Mouse (Mus musculus) gastrocnemius, postnatal 4 days (tissue): ENCODE measurements around the gene 4930524J08Rik. TPM values are rescaled to one million over a fixed set of nuclear protein-coding genes. Genes with fewer than 3 reads are reported as not detected.

Source experiments
- DNase-seq, 2 experiments: peaks; one replicate each; pipeline ENCODE4 v3.0.0; 2021 to 2022; ENCODE audit warnings: low spot score in 2 of 2, mixed read lengths in 2 of 2
- long read RNA-seq, 2 experiments: library from polyadenylated mRNA; stranded (forward); transcript quantifications; one replicate each; pipeline ENCODE4 v2.0.0; 2021
- total RNA-seq, 2 experiments: library from RNA; stranded (reverse); gene quantifications; 2 replicates each; pipeline ENCODE4 v1.2.3; 2021

The 4930524J08Rik gene
- 1 to 10 TPM; 2.6 to 2.8 TPM for total RNA-seq
- long read RNA-seq, experiment 1, partial matches to known transcripts = 0 of 1 reads
- long read RNA-seq, experiment 1, other reads (novel, unspliced or antisense) = 0 of 1 reads
- long read RNA-seq, experiment 2, partial matches to known transcripts = 0 of 1 reads
- long read RNA-seq, experiment 2, other reads (novel, unspliced or antisense) = 0 of 1 reads

DNA sequence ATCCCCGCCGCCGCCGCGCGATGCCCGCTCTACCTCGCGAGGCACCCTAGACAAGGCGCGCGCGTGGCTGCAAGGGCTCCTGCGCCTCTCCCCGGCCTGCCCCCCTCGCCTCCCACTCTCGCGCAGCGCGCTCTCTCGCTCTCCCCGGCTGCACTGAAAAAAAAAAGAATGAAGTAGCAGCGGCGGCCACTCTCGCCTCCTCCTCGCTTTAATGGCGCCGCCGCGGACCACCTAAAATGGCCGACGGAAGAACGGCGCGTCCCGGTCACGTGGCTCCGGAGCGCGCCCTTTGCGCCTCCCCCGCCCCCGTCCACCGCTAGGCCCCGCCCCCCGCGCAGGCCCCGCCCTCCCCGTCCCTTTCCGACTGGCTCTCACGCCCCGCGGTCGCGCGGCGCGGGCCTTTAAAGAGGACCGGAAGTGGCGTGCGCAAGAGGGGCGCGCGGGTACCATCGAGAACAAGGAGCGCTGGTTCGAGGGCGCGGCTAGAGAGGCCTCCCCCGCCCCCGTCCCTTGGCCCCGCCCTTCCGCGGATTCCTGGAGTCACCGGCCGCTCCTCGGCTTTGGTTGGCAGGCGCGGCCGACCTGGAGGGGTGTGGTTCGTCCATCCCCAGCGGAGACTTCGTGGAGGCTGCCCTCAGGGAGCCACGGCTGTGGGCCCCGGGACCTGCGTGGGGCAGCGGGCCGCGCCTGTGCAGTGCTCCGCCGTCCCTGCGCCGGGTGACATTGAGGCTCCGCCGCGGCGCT, at the start of gene 4930524J08Rik, which contains the start of gene Hnrnpd:
Gene 4930524J08Rik (plus strand): TSS at position 363 of the 744 bp plus-strand sequence.
Gene Hnrnpd (minus strand): TSS at position 240 of the 744 bp plus-strand sequence.
- peak; percentile 89 to 92 for DNase-seq

DNA sequence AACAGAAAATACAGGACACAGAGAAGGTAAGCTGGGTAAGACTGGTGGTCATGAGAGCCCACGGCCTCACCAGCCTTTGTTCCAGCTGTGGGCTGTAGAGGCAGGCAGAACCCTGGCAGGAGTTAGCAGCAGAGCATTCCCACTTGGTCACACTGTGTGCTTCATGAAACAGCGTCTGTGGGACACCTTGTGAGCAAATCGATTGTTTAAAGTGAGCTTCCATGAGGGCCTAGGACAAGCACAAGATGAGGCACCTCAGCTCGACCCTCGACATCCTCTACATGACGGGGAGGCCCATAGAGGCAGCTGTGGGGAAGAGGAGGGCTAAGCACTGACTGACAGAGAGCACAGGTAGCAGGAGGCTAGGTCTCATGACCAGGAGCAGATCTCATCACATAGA, 47.0 kb upstream of the 4930524J08Rik start:
- no peak for DNase-seq

DNA sequence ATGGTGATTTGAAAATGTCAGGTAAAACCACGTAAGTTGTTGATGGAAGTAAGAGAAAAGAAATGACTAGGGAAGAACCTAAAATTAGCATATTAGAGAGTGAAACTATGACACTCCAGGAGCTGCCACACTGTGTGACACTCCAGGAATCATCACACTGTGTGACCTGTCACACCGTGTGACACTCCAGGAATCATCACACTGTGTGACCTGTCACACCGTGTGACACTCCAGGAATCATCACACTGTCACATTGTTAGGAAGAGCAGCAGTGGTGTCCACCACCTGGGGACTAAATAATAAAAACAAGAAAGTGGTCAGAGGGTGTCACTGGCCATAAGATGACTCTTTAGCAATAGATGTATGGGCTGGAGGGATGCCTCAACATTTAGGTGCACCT, 39.4 kb upstream of the 4930524J08Rik start:
- no peak for DNase-seq

DNA sequence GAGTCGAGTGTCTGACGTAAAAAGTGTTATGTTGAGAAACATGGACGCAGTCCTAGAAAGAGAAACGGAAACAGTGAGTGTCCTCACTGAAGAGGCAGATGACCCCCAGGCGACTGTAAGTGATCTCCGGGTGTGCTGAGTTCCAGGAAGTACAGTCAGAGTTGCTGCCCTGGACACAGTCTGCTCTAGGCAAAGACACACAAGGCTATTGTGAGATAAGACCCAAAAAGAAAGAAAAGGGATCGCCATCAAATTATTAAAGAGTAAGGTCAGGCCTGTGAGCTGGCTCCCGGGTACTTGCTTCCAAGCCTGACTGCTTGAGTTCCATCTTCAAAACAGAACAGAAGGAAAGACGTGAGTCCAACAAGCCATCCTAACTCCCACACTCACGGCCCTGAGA, 37.6 kb upstream of the 4930524J08Rik start:
- DNase-seq = no peak

DNA sequence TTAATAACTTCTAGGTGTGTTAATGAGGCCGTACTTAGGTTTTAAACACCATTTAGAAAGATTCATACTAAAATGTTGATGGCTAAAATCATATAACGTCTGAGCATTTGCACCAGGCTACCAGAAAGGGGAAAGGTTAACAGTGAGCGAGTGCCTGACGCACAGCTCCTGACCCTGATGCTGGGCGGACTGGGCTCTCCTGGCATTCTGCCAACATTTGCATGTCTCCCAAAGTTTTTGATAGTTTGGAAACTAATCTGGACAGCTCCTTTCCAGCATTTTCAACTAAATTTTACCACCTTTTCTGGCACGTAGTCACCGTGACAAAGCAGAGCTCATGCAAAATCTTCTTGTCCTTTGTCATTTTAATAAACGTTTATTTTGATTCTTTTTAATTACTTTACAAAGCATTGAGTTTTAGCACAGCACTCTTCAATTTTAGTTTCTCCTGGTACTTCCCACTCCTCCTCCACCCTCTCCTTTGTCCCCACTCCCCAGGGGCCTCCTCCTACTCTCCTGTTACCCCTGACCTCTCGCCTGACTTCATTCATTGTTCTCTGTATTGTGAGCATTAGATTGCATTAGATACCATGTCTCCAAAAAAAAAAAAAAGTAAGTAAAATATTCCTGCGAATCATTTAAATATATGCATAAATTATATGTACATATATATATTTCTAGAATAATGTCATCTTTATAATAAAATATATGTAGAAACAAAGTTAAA, 36.9 kb upstream of the 4930524J08Rik start:
- DNase-seq = no peak

DNA sequence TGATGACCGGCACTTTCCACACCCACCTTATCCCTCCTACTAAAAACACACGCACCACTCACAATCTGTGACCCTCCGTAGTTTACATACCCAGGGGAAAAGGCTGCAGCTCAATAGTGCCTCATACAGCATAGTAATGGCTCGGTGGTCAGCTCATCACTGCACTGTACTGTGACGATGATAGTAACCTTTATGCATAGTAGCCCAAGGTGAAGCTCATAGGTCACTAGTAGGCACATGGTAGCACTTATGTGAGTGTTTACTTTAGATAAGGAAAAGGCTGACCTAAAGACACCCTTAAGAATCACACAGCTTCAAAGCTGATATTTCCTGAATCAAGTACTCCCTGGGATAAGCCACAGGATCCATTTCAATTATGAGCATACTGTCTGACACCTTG, 26.3 kb upstream of the 4930524J08Rik start:
- DNase-seq = no peak

DNA sequence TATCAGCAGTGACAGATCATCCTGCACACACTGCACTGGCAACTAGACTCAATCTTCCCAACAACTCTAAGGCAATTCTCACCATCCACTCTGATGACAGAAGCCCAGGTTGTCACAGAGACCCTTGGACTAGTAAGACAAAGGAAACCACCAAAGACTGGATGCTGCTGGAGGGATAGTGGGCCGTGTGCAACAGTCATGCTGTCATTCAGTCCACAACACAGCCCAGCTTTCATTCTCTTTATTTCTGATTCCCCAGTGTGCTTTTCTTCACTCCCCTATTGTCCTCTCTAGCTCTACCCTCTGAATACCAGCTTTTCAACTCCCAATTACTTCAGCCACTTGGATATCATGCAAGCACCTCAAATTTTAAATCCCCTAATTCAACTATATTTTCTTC, 25.0 kb upstream of the 4930524J08Rik start:
- DNase-seq = no peak

DNA sequence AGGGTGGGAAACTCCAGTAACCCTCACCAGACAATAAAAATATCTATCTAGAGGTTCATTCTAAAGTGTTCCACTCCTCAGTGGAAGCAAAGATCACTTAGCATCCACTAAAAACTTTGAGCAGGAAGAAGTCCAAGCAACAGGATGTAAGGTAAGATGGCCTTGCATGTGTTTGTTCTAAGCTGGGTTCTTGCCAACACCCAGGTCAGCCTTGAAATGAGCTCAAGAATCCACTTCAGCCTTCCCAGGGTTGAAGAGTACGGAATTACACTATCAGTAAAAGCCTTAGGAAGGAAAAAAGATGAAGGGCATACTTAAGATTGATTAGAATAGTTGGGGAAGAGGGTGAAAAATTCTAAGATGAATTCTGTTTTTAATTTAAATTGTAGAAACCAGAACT, 20.2 kb upstream of the 4930524J08Rik start:
- DNase-seq = no peak

DNA sequence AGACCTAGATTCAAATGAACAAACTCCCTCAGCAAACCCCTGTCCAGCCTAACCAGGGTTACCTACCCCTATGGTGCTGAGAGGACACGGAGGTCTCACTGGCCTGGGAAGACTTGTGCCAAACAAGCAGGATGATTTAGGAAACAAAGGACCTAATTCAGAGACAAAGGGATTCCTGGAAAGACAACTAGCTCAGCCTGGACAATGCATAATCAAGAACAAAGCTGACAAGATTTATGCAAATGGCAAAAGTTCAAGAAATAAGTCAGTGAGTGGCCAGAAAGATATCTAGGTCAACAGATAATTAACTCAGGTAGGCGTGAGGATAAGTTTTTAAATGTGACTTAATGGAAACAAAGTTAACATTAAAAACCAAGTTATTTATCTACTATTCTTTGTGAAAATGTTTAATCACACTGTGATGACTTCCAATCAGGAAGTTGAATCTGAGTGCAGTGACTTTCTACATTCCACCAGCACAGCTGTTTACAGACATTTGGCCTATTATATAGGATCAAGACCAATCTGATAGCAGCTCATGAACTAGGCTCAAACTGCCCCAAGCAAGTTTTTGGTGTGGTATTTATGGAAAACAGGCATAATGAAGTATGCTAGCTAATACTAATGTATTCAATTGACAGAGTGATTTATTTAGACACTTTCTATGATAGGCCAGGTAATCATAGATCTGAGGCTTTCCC, 19.5 kb upstream of the 4930524J08Rik start:
- DNase-seq = no peak

DNA sequence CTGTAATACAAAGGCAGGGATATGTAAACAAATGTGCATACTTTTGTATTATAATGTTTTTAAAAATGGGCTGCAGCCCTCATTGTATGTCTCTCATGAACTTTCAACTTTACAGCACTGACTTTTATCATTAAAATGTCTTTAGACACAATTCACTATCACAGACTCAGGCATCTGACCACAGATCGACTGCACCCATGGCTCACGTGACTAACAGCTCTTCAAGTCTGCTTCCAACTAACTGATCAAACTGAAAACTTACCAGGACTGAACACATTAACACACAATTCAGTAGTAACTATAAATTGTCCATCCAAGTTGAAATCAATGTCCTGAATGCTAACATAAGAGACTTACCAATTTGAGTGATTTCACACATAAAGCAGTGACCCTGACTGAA, 18.9 kb upstream of the 4930524J08Rik start:
- DNase-seq = no peak

DNA sequence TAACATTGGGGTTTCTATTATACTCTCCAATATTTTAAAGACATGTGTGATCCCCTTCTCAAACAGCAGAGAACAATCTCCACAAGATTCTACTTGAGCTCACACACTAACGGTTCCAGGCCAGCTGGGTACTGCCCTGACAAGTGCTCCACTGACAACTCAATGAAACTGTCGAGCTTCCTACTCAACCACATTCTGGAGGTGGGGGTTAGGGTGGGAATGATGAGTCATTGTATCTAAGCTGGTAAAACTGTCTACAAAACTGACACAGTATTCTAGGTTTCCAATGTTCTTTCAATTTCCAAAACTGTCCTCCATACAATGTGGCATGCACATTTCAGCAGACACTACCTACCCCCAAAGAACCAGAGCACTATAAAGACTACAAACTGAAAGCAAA, 4.9 kb upstream of the 4930524J08Rik start:
- DNase-seq = no peak

DNA sequence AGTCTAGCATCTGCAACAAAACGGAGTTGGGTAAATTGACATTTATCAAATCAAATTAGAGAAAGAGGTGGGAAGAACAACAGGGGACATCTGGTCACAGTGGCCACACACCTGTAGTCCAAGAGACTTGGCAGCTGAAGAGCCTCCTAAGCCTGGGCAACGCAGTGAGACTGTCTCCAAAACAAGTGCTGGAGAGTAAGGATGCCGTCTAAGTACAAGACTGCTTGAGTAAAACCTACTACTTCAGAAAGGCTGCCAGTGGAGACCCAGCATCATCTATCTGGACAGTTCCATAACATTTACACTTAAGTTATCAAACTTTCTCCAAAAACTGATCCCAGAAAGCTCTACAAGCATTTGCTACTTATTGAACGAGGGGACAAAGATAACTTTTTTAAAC, 3.8 kb upstream of the 4930524J08Rik start:
- no peak for DNase-seq

DNA sequence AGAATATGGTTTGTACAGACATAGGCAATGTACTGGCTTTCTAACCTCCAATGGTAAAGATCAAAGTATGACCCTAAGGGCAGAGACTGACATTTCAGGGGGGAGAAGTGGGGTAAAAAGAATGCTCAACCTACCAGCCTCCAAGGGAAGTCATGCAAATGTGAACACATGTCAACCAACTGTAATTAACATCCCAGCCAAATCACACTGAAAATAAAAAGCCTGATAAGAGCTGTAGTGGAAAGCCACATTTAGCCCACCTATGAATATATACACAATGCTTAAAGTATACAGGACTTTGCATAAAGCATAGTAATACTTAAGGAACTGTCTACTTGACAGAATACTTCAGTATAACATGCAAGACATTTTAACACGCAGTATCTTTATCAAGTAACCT, 3.1 kb upstream of the 4930524J08Rik start:
- no peak for DNase-seq

DNA sequence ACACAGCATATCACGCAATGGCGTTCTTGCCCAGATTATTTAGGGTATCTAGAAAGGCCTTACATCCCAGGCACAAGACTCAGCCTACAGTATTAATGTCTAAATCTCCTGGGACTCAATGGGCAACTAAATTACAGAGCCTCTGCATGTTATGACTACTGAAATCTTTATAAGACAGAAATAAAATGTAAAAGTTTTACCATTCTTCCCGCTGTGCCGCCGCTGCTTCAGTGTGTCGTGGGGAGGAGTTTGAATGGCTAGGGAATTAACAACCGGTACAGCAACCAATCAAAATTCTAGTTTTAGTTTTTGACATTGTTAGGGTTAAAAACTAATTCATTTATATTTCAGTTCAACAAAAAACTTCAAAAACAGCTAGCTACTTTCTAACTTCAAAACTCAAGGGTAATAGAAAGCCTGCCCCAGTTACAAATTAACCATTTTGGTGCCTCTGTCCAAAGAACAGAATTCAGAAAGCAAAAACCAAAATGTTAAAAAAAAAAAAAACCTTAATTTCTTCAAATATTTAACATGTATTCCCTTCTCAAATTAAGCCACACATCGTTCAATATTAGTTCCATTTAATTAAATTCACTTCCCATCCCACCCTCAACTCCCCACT, 2.4 kb upstream of the 4930524J08Rik start:
- DNase-seq = no peak

DNA sequence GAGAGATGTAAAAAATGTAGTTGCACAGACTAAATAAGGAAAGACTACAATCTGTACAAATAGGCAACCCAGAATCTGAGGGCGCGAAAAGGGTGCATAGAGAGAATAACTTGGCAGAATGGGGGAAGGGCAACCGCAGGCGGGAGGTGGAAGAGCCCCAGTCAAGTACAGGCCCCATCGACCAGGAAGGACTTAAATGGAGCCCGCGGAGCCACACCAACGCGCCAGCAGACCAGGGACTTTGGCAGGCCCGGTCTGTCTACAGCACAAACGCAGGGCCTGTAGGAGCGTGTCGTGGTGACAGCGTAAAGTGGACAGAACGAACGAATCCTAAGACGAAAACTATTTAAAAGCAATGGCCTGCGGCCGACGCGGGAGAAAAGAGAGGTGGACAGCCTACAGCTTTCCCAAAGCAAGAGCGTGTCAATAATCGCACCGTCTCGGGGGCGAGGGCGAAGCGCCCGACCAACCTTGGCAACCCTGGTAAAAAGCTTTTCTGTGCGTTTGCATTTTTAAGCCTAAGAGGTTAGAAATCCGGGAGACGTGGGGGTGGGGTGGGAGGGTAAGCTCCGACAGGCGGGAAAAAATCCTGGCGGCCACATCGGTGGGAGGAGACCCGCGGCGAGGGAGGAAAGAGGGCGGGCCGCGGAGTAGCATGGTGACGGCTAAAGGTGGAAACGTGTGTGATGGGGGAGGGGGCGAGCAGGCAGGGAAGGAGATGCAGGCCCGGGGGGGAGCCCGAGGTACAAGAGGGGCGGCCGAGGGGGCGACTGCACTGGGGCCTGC, 1.2 kb upstream of the 4930524J08Rik start:
- DNase-seq = peak; percentile 66 to 85

DNA sequence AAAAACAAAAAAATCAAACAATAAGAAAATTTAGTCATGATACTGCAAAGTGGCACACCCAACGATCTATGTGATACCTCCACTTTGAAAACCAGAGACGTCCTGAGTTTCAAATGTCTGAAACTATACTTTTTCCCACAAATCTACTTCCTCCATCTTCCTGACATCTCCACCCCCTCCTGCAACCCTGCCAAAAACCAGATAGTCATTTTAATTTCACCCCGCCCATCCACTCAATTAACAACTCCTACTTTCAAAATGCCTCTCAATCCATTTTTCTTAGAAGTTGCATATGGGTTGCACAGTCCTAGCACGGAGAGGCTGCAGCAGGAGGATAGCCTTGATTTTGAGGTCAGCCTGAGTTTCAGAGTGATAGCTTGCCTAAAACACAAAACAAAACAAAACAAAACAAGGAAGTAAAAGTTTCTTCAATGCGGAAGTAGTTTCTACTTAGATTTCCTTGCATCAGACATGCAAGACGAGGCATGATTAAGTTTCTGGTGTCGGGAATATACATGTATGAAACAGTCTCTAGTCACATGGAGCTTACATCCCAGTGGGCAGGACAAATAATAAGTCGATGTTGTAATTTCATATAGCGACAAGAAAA, 4.7 kb downstream of the 4930524J08Rik start:
- DNase-seq = no peak

DNA sequence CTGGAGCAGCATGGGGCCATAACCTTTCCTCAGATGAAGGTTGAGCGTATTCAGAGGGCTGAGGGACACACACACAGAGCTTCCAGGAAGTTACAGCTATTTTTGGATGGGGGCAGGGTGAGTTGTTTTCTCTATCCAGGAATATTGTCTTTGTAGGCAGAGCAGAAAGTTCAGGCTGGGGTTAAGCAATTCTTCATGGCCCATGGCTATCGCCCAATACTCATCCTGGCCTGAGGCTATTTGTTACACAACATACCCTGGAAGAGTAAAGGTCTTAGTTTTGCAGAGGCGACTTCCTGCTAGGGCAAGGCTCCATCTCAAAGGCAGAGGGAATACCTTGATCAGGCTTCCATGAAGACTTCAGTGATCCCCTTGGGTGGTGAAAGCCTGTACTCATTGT, 15.3 kb downstream of the 4930524J08Rik start:
- DNase-seq = no peak

DNA sequence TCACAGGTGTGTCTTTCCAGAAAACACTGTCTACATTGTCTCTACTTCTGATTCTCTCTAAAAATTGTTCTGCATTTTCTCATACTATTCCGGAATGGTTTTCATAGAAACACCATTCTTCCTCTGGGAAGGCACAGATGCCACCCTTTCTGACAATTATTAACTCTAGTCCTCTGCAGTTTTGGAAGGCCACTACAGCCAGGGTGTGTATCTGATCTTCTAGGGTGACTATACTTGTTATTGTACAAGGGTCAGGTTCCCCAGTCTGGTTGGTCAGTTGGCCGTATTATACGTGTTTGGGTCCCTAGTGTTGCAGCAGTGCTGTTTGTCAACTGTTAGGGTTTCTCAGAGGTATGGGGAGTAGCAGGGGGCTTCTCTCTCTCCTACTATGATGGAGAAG, 15.8 kb downstream of the 4930524J08Rik start:
- no peak for DNase-seq

DNA sequence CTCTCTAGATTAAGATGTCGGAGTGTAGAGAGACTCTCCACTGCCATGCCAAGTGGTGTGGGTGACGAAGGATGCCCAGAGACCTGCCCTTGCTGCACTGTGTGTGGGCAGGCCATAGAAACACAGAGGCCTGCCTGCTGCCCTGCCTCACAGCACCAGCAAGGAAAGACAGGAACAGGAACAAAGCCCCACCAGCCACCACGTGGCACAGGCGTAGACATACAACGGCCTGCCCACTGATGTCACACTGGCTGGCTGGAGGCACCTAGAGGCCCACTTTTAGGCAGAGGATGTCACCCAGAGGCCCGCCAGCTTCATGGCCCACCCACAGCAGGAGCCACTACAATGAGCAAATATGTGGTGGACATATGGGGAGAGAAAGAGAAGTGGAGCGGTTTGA, 21.2 kb downstream of the 4930524J08Rik start:
- DNase-seq = no peak

DNA sequence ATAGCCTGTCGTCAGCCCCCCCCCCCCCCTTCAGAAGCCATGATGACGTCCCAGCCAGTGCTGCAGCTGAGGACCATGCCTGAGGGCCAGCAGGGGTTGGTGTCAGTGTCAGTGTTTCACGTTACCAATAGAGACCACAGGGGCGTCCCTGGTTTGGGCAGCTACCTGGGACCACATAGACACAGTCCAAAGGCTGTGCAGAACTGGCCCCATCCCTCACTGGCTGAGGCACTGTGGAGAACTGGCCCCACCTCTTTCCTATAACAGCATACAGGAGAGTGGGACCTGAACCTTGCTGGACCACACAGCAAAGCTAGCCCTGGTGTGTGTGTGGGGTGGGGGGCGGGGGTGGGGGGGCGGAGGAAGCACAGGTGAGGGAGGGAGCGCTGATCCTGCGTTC, 21.6 kb downstream of the 4930524J08Rik start:
- DNase-seq = no peak
